Mouse (Mus musculus) MEL (cell line): ENCODE measurements at regions not wholly inside any gene's neighbourhood (a gene's known extent, or its start where the extent isn't known, plus 50 kb on each side); places are given as distances from the start of the nearest gene placed in this dataset.

ENCODE experiments used
- CTCF ChIP-seq, 3 experiments: IDR thresholded peaks in 2 of 3; conservative IDR thresholded peaks in 1 of 3; 2 replicates each; pipeline ENCODE4 v1.5.1; 2011 to 2012; ENCODE audit warnings: low read length in 3 of 3, low read depth in 2 of 3, mild to moderate bottlenecking in 2 of 3, improper control_type of control experiment in 1 of 3, inconsistent platforms in 1 of 3, mixed read lengths in 1 of 3, moderate library complexity in 1 of 3; ENCODE audit not compliant: control insufficient read depth in 1 of 3, insufficient read depth in 1 of 3, poor library complexity in 1 of 3, severe bottlenecking in 1 of 3
- GATA1 ChIP-seq: IDR thresholded peaks from 2 replicates; pipeline ENCODE4 v1.6.1; 2011; ENCODE audit warnings: low read depth, low read length, improper control_type of control experiment
- POLR2A ChIP-seq, 2 experiments: IDR thresholded peaks; 2 replicates each; pipeline ENCODE4 v1.6.1; 2011 to 2012; ENCODE audit warnings: low read length in 2 of 2, mild to moderate bottlenecking in 2 of 2, control low read depth in 1 of 2, improper control_type of control experiment in 1 of 2, low read depth in 1 of 2, moderate library complexity in 1 of 2; ENCODE audit not compliant: control insufficient read depth in 1 of 2, insufficient read depth in 1 of 2, poor library complexity in 1 of 2
- RAD21 ChIP-seq: IDR thresholded peaks from 2 replicates; pipeline ENCODE4 v1.6.1; 2011; ENCODE audit warnings: mild to moderate bottlenecking, low read depth, low read length, improper control_type of control experiment

- TF ChIP-seq POLR2A (IDR thresholded peaks at IDR 0.05; ENCODE audit: control insufficient read depth in 1 of 2, insufficient read depth in 1 of 2, low read depth in 1 of 2, low read length in 2 of 2, poor library complexity in 1 of 2): no peak
- no peak for TF ChIP-seq CTCF (IDR thresholded peaks at IDR 0.05 in 2 of 3, conservative IDR thresholded peaks at IDR 0.05 in 1 of 3; ENCODE audit: control insufficient read depth in 1 of 3, insufficient read depth in 1 of 3, low read depth in 2 of 3, low read length in 3 of 3, poor library complexity in 1 of 3, severe bottlenecking in 1 of 3)
- TF ChIP-seq RAD21: no peak
- TF ChIP-seq GATA1: peak; percentile 58
Measured at GRCm38 (mm10) chr12:77654282-77654681, 416.4 kb downstream of the Fut8 start.
